Mouse (Mus musculus) liver, embryonic 13.5 days (tissue): ENCODE measurements around the gene Fgf22. TPM values are rescaled to one million over a fixed set of nuclear protein-coding genes. Genes with fewer than 3 reads are reported as not detected.
"Not testable (repeated sequence)": the region's sequence is repeated elsewhere in the genome, so short reads cannot be mapped to it uniquely, and the experiment has no call there.

Source experiments
- ATAC-seq: fragments of 200-750 bp; cut with Nextera tagmentation; 2 replicates; pipeline ENCODE4 v1.8.0; 2017; ENCODE audit warnings: low read depth, mild to moderate bottlenecking, moderate number of reproducible peaks, moderate library complexity
- DNase-seq: peaks from one replicate; pipeline ENCODE4 v3.0.0; 2022
- H3K27ac ChIP-seq: fragments of 300-500 bp; sonication (generic); 2 replicates; pipeline ENCODE4 v1.5.1; 2015; ENCODE audit warnings: moderate library complexity, mild to moderate bottlenecking, inconsistent platforms
- H3K27me3 ChIP-seq: fragments of 300-500 bp; sonication (generic); 2 replicates; pipeline ENCODE4 v1.6.1; 2015; ENCODE audit warnings: mild to moderate bottlenecking, inconsistent platforms
- H3K36me3 ChIP-seq: fragments of 300-500 bp; sonication (generic); 2 replicates; pipeline ENCODE4 v1.6.1; 2015; ENCODE audit warnings: mild to moderate bottlenecking, inconsistent platforms
- H3K4me1 ChIP-seq: fragments of 300-500 bp; sonication (generic); replicated peaks from 2 replicates; pipeline ENCODE4 v1.6.1; 2015; ENCODE audit warnings: inconsistent platforms
- H3K4me2 ChIP-seq: fragments of 300-500 bp; sonication (generic); 2 replicates; pipeline ENCODE4 v1.6.1; 2015; ENCODE audit warnings: inconsistent platforms, mild to moderate bottlenecking, moderate library complexity
- H3K4me3 ChIP-seq: fragments of 300-500 bp; sonication (generic); replicated peaks from 2 replicates; pipeline ENCODE4 v1.5.1; 2015; ENCODE audit warnings: mild to moderate bottlenecking, inconsistent platforms
- H3K9ac ChIP-seq: fragments of 300-500 bp; sonication (generic); 2 replicates; pipeline ENCODE4 v1.6.1; 2015; ENCODE audit warnings: mild to moderate bottlenecking, inconsistent platforms
- H3K9me3 ChIP-seq: fragments of 300-500 bp; sonication (generic); replicated peaks from 2 replicates; pipeline ENCODE4 v1.6.1; 2016; ENCODE audit warnings: inconsistent platforms
- WGBS: fragments of 180-500 bp; shearing (Covaris S2); methylation state at CpG from one replicate; pipeline ENCODE4 v1.1.7; 2015; ENCODE audit not compliant: insufficient replicate concordance; 5-methylcytosine and 5-hydroxymethylcytosine counted together
- polyA plus RNA-seq: library from polyadenylated mRNA; unstranded; fragments of >200 nt; fragmentation: Nextera tagmentation; extraction: Ambion mirVana; gene quantifications from 2 replicates; pipeline ENCODE4 v1.2.1, GENCODE M21; 2015

Gene Fgf22
- polyA plus RNA-seq, 1 experiment from 2014 or later: not detected

DNA sequence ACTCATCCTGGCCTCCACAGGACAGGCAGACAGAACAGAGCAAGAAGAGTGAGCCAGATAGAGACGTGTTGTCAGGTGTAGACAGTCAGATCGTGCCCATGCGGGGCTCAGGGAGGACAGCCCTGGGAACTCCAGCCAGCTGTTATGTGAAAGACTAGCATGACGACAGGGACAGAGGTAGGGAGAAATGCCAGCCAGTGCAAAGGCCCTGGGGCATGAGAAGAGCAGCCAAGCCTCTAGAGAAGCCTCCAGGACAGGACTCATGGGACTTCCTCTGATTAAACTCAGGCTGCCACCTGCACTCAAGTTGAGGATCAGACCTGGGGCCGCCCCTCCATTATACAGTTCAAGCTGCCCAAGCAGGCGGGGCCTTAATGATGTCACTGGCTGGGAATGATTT, 6.4 kb upstream of the Fgf22 start:
- H3K4me3 ChIP-seq: no peak overlapping the region
- H3K9me3 ChIP-seq: no peaks in the 10 kb centered on the region
- ATAC-seq (no peak), DNase-seq (no peak)
- H3K4me2 ChIP-seq: no peak overlapping the region
- no peak overlapping the region for H3K9ac ChIP-seq
- 71% methylated on average over 6 of the region's 6 CpGs for WGBS
- H3K27ac ChIP-seq: no peak overlapping the region
- peaks cover 36% of the 10 kb centered on the region for H3K4me1 ChIP-seq
- H3K36me3 ChIP-seq: peaks cover 11% of the 10 kb centered on the region
- peaks cover 5% of the 10 kb centered on the region; the same call in 1 of the 2 replicates for H3K27me3 ChIP-seq

DNA sequence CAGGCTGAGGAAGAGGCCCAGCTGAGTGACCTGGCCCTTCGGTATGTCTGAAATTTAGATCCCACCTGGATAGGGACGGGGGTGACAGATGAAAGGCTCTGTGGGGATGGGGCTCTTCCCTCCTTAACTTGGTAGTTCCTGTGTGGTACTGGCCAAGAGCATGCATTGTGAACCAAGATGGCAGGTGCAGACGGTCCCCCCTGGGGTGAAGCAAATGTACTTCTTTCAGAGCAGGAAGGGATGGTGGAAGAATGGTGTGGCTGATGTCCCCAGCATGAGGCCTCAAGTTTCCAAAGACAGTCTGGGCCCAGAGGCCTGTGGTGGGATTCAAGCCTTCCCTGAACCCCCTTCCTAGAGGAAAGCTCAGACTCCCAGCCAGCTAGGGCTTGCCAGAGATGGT, 978 bp downstream of the Fgf22 start:
- H3K4me1 ChIP-seq: peaks cover 12% of the 10 kb centered on the region
- H3K27ac ChIP-seq: no peak overlapping the region
- H3K4me2 ChIP-seq: no peak overlapping the region
- 79% methylated on average over 3 of the region's 3 CpGs for WGBS
- DNase-seq: no peak
- H3K9me3 ChIP-seq: no peaks in the 10 kb centered on the region
- no peak for ATAC-seq
- H3K9ac ChIP-seq: no peak overlapping the region
- peaks cover 47% of the 10 kb centered on the region for H3K36me3 ChIP-seq
- H3K4me3 ChIP-seq: no peak overlapping the region
- peaks cover 5% of the 10 kb centered on the region; the same call in 1 of the 2 replicates for H3K27me3 ChIP-seq

GRCm38 (mm10) chr10:79756660-79757059, 1.8 kb downstream of the Fgf22 start:
- H3K27me3 ChIP-seq: peaks cover 3% of the 10 kb centered on the region; the same call in 1 of the 2 replicates
- WGBS: 85% methylated on average over 24 of the region's 24 CpGs
- H3K27ac ChIP-seq: no peak overlapping the region
- peaks cover 55% of the 10 kb centered on the region for H3K36me3 ChIP-seq
- ATAC-seq (no peak), DNase-seq (no peak)
- H3K4me3 ChIP-seq: no peak overlapping the region
- peaks cover 12% of the 10 kb centered on the region for H3K4me1 ChIP-seq
- no peak overlapping the region for H3K4me2 ChIP-seq
- H3K9ac ChIP-seq: no peak overlapping the region
- H3K9me3 ChIP-seq: no peaks in the 10 kb centered on the region

- peaks cover 79% of the 10 kb centered on the region for H3K36me3 ChIP-seq
- H3K4me2 ChIP-seq, H3K4me3 ChIP-seq: not testable (repeated sequence)
Measured at GRCm38 (mm10) chr10:79759675-79760074, 4.8 kb downstream of the Fgf22 start.

GRCm38 (mm10) chr10:79760603-79761143, 5.8 kb downstream of the Fgf22 start:
- no peaks in the 10 kb centered on the region for H3K27me3 ChIP-seq
- 85% methylated on average over 11 of the region's 11 CpGs for WGBS
- peaks cover 28% of the 10 kb centered on the region for H3K4me1 ChIP-seq

More at GRCm38 (mm10) chr10:79759675-79760074, 4.8 kb downstream of the Fgf22 start:
- DNase-seq, H3K9me3 ChIP-seq, ATAC-seq, H3K27me3 ChIP-seq, H3K27ac ChIP-seq, H3K9ac ChIP-seq: not testable (repeated sequence)
- H3K4me1 ChIP-seq: peaks cover 28% of the 10 kb centered on the region
- WGBS: 68% methylated on average over 1 of the region's 1 CpGs

GRCm38 (mm10) chr10:79762875-79763274, 8.0 kb downstream of the Fgf22 start:
- Histone ChIP-seq H3K4me2 (no peak overlapping the region), H3K9ac (no peak overlapping the region), H3K36me3 (peaks cover 67% of the 10 kb centered on the region), H3K4me3 (no peak overlapping the region), H3K27ac (no peak overlapping the region), H3K9me3 (no peaks in the 10 kb centered on the region), H3K27me3 (no peaks in the 10 kb centered on the region), H3K4me1 (peaks cover 44% of the 10 kb centered on the region)
- ATAC-seq (no peak), DNase-seq (no peak)
- WGBS: 77% methylated on average over 3 of the region's 3 CpGs

More at GRCm38 (mm10) chr10:79760603-79761143, 5.8 kb downstream of the Fgf22 start:
- Histone ChIP-seq H3K4me3 (no peak overlapping the region), H3K9me3 (no peaks in the 10 kb centered on the region), H3K36me3 (peaks cover 86% of the 10 kb centered on the region), H3K4me2 (no peak overlapping the region), H3K27ac (no peak overlapping the region), H3K9ac (no peak overlapping the region)
- DNase-seq (no peak), ATAC-seq (no peak)

- 67% methylated on average over 7 of the region's 7 CpGs for WGBS
- Histone ChIP-seq H3K9me3 (no peaks in the 10 kb centered on the region), H3K27ac (no peak overlapping the region), H3K36me3 (peaks cover 54% of the 10 kb centered on the region), H3K4me2 (0 out of 2 replicates have a peak overlapping the region, but pooled peaks have one; percentile 88), H3K27me3 (no peaks in the 10 kb centered on the region), H3K9ac (0 out of 2 replicates have a peak overlapping the region, but pooled peaks have one; percentile 1), H3K4me3 (no peak overlapping the region), H3K4me1 (peaks cover 52% of the 10 kb centered on the region)
- DNase-seq (no peak), ATAC-seq (no peak)
Measured at GRCm38 (mm10) chr10:79764234-79764633, 9.4 kb downstream of the Fgf22 start.

GRCm38 (mm10) chr10:79765228-79765745, 10.4 kb downstream of the Fgf22 start:
- peaks cover 52% of the 10 kb centered on the region for H3K4me1 ChIP-seq
- DNase-seq: no peak
- H3K9me3 ChIP-seq: no peaks in the 10 kb centered on the region
- peak overlapping the region; percentile 95 for H3K4me3 ChIP-seq
- 0 out of 2 replicates have a peak, but pooled peaks cover under 1% of the 10 kb centered on the region for H3K27me3 ChIP-seq
- no peak for ATAC-seq
- peak overlapping the region; percentile 92 for H3K27ac ChIP-seq
- 74% methylated on average over 2 of the region's 2 CpGs for WGBS
- H3K36me3 ChIP-seq: peaks cover 45% of the 10 kb centered on the region
- H3K9ac ChIP-seq: peak overlapping the region; percentile 96
- peak overlapping the region; percentile 88 for H3K4me2 ChIP-seq

DNA sequence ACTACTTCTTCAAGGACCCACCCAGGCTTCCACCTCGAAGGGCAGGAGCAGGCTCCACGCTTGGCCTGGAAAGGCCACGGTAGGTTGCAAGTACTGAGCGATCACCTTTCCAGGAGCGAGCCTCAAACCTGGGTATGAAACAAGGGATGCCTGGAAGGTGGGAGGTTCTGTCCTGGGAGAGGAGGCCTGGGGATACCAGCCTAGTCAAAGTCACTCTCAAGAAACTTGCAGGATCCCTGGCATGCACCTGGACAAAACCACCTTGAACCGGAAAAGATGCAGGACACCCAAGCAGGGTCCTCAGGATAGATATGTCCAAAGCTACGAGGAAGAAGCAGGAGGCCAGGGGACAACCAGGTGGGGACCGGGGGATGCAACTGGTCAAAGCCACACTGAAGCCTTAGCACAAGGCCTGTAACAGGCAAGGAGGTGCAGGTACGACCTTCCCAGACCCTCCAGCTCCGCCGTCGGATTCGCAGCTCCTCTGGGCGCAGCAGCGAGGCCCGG, 11.2 kb downstream of the Fgf22 start:
- no peak for ATAC-seq
- no peak for DNase-seq
- 3% methylated on average over 16 of the region's 16 CpGs for WGBS
- no peaks in the 10 kb centered on the region for H3K9me3 ChIP-seq
- peaks cover 52% of the 10 kb centered on the region for H3K4me1 ChIP-seq
- H3K36me3 ChIP-seq: peaks cover 38% of the 10 kb centered on the region
- H3K9ac ChIP-seq: peak overlapping the region; percentile 96
- H3K4me3 ChIP-seq: peak overlapping the region; percentile 95
- H3K27me3 ChIP-seq: 0 out of 2 replicates have a peak, but pooled peaks cover 6% of the 10 kb centered on the region
- H3K27ac ChIP-seq: peak overlapping the region; percentile 92
- H3K4me2 ChIP-seq: peak overlapping the region; percentile 88

- DNase-seq (peak; percentile 99), ATAC-seq (peak; percentile 90)
- no peaks in the 10 kb centered on the region for H3K9me3 ChIP-seq
- H3K4me3 ChIP-seq: peak within 1 kb of the TSS; percentile 95
- peaks cover 52% of the 10 kb centered on the region for H3K4me1 ChIP-seq
- peak within 1 kb of the TSS; percentile 92 for H3K27ac ChIP-seq
- under 1% methylated on average over 100 of the region's 101 CpGs for WGBS
- H3K36me3 ChIP-seq: peaks cover 31% of the 10 kb centered on the region
- peak within 1 kb of the TSS; percentile 96 for H3K9ac ChIP-seq
- peak within 1 kb of the TSS; percentile 88 for H3K4me2 ChIP-seq
- 0 out of 2 replicates have a peak, but pooled peaks cover 6% of the 10 kb centered on the region for H3K27me3 ChIP-seq
Measured at GRCm38 (mm10) chr10:79766508-79767325, 11.8 kb downstream of the Fgf22 start, which contains the start of gene Rnf126. Gene Rnf126, minus strand, starts transcription at chr10:79766952.
